Mouse (Mus musculus) left cerebral cortex, postnatal 14 days (tissue): Measurements from ENCODE around the gene Cd247. TPM values are rescaled to one million over a fixed set of nuclear protein-coding genes. Genes with fewer than 3 reads are reported as not detected.
A peak's percentile ranks its signal among the peaks of the same experiment; 100 is the strongest.

Experiments
- DNase-seq, 2 experiments: peaks; one replicate each; pipeline ENCODE4 v3.0.0; 2021 to 2022; ENCODE audit warnings: low spot score in 2 of 2, mixed read lengths in 1 of 2
- intact Hi-C: fragments of 180-260 bp; cut with DNase I; formaldehyde crosslinking; loops from one replicate; pipeline ENCODE4 v1.15.1; 2025
- total RNA-seq, 2 experiments: library from RNA; stranded (reverse); gene quantifications; 2 replicates each; pipeline ENCODE4 v1.2.3; 2021

Gene Cd247
- total RNA-seq, 2 experiments from 2014 or later: not detected

DNA sequence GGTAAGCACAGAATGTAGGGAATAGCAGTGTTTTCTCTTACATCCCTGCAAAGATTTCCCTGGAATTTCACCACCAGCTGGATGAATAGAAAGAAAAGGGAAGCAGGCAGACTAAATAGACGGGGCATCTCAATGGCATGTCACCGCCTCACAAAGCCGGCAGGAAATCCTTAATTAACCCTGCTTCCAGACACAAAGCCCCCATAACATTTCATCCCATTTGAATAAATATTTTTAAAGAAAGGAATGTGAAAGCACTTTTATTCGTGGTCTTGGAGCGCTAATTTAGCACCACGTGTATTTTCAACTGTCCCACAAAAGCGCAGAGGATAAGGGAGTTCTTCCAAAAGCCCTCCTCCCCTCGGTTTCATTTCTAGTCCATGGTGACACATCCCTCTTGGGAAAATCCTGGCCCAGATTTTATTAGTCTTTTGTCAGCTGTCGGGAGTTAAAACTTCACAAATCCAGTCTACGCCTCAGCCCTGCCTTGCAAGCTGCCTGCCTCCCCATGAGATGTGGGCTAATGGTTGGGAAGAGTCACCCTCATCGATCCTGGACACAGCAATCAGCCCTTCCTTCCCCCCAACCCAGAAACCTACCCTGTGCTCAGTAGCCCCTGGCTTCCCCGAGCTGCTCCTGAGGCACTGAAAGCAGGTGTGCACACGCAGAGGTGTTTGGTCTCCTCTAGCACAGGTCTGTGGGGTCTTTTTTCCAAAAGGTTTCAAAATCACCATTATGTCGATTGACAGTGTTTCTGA, 26.2 kb downstream of the Cd247 start:
- intact Hi-C loops: no loop called here
- no peak for DNase-seq

DNA sequence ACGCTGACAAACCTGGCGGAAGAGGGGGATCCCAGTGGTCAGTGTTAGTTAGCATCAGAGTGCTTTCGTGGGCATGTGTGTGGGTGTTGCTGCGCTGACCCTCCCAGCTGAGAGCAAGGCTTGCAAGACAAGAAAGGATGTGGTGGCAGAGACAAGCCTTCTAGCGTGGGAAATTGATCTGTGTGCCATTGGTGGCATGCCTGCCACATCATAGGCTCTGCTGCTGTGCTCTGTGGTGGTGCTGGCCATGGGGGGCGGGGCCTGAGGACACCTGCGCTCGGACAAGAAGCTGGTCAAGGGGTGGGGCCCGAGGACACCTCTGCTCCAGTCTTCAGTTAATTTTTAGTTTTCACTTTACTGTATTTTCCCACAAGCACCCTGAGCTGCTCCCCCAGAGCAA, 27.9 kb downstream of the Cd247 start:
- DNase-seq: no peak
- intact Hi-C loops: no loop called here

DNA sequence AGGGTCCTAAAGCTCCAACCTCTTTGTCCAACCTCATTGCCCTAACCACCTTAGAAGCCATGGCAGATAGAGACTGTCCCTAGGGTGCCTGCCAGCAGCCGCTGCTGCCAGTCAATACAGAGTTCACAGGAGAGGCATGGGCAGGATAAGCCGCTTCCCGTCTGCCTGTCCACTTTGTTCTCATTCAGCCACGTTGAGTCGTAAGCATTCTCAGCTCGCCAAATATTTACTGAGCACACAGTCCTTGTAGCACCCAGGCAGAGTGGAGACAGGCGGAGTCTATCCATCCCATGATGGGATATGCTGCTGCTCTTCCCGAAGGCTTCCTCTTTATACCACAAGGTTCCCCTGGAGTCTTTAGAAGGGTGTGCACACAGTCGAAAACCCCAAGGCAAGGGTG, 28.8 kb downstream of the Cd247 start:
- intact Hi-C loops: no loop called here
- no peak for DNase-seq

DNA sequence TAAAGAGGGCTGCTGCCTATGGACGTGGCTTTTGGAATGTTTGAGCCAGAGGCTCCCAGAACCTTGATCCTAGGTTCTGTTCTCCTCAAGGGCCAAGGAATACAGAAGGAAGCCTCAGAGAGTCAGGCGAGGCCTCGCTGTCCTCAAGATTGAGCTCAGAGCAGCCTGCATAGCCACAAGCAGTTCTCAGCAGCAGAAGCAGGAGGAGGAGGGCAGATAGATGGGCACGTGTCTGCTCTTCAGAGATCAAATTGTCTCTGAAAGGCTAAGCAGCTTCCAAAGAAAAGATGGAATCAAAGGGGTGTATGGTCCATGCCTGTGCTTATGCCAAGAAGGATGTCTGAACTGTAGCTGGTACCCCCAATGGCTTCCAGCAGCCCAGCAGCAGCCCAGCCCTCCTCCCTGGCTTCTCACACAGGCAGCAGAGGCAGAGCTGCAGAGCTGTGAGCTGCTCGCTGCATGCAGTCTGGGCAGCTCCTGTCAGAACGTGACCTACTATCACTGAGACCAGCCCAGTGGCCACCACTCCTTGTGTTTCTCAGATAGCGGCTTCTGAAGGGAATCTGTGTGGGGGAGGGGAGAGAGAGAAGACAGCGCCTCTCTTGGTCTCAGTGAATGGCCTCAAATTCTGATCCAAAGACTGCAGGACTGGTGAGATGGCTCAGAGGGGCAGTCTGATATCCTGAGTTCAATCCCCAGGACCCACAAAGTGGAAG, 29.8 kb downstream of the Cd247 start:
- DNase-seq: no peak
- intact Hi-C loops: no loop called here

DNA sequence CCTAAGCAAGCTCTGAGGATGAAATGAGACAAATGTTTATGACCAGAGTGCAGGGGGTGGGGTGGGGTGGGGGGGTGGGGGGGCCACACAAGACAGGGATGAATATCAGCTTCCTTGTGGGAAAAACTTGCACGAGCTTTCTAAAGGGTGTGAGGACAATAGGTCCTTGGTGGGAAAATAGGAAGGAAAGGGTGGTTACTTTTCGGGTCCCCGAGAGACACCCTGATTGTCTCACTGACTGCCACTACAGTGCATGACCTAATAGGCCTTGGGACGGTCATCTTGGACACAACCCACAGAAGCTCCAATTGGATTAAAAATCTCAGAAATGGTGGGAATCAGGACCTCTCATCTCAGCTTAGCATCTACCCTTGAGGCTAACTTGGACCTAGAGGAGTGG, 30.7 kb downstream of the Cd247 start:
- intact Hi-C loops: no loop called here
- DNase-seq: no peak

DNA sequence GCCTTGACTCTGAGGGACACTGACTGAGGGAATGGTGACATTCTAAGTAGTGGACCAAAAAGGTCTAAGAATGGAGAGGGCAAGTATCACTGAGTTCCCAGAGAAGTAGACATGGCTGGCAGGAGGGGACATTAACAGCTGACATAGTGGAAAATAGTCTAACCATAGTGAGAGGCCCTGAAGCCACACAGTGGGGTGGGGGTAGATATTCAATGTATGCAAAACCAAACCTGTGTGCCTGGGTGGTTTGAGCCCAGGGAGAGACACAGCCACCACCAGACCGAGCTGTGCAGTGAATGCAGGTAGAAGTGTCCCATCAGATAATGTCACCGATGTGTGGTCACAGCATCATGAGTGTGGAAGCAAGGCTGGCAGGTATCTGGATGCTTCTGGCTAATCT, 33.5 kb downstream of the Cd247 start:
- intact Hi-C loops: no loop called here
- no peak for DNase-seq

DNA sequence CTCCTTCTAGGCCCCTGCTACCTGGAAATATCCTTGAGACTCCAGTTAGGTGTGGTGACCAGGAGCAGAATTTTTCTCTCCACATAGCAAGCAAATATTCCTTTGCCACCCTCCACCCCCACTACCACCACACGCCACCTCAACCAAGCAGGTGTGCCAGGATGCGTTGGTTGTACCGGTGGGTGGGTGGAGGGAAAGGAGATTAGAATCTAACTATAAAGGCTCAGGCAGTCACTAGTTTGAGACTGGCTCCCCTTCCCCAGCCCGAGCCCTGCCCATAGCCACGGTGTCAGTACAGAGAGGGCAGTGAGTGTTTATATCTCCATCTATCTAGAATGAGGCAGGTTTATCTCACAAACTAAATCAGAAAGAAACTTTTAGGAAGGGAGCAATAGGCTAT, 39.7 kb downstream of the Cd247 start:
- DNase-seq: no peak
- intact Hi-C loops: no loop called here

DNA sequence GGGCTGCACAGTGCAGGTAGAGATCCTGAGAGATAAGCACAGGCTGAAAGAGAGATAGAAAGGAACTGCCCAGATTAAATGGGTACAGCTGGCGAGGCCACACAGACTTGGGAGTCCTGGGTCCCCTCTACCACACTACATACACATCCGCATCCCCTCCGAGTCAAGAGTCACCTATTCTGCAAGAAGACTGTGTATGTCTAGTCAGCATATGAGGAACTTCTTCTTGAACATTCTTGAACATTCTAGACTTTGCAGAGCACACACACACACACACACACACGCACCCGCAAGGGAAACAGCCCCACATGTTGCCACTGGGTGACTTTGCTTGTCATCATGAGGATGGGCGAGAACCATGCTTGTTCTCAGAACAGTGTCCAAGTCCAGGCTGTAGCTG, 40.1 kb downstream of the Cd247 start:
- no peak for DNase-seq
- intact Hi-C loops: no loop called here

DNA sequence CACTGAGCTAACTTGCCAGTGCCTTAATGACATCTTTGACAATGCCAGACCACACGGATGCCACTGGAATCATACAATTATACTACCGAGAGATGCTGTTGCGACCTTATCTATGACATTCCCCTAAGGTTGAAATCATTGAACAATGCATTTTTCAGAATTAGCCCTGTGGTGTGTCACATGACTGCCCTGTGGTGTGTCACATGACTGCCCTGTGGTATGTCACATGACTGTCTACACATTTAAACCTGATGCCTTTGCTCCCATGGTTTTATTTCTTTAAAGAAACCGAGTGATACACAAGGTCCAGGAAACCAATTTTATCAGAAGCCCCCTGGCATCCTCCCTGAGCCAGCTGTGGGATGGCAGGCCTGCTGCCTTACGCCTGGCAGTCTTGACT, 41.4 kb downstream of the Cd247 start:
- intact Hi-C loops: no loop called here
- no peak for DNase-seq

DNA sequence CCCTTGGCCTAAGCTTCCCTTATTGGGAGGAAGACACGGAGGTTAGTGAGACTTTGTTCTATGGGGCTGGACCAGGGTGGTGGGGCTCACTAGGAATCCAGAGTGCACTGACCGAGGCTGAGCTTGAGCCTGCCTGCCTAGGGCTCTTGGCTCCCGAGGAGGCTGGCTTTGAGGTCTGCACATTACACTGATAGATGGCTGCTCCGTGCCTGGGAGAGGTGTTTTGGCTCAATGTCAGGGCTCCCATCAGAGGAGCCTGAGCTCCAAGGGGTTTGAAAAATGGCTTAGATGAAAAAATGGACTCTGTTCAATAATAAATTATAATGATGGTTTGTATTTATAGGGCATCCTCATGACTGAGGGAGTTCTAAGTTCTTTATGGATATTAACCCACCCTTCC, 44.8 kb downstream of the Cd247 start:
- no peak for DNase-seq
- intact Hi-C loops: no loop called here

DNA sequence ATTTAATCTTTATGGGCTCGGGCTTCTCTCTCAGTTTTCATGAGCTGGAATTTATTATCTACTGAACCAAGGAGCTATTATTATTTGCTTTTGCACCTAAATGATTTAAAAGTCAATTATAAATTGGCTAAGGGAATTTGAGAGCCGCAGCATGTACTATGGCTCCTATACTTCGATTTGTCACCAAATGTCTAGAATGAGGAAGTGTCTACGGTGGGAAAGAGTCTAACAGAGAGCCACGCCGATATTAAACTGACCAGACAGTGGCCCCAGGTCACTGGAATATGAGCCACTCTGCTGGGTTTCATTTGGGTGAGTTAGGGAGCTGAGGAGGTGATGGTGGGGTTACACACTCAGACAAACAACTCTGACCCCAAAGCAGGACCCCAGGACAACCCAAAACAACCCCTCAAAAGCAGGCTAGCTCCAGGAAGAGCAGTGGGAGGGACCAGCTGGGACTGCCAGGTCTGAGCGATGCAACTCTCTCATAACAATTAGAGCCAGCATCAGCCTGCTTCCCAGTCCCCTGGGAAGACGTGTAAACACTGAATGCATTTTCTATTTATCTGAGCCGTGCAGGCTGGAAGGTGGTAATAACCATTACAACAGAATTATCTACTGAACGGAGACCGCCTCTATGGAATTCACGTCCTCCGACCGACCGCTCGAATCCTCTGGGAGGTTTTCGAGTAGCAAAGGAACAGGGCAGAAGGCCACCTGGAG, 45.6 kb downstream of the Cd247 start:
- DNase-seq: no peak
- intact Hi-C loops: no loop called here

DNA sequence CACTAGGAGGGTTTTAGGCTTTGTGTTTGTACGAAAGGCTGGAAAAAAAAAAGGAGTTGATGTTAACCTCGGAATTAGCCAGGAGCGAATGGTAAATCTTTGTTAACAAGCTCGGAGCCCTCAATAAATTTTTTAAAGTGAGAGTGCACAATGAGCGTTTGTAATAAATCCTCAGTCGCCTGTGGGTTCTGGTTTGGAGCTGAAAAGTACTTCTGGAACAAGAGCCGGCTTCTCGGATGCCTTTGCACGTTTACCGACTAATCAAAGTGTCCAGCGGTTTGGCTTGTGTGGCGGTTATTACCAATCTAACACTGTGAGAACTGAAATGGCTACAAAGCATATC, 46.1 kb downstream of the Cd247 start:
- DNase-seq: no peak
- intact Hi-C loops: no loop called here

DNA sequence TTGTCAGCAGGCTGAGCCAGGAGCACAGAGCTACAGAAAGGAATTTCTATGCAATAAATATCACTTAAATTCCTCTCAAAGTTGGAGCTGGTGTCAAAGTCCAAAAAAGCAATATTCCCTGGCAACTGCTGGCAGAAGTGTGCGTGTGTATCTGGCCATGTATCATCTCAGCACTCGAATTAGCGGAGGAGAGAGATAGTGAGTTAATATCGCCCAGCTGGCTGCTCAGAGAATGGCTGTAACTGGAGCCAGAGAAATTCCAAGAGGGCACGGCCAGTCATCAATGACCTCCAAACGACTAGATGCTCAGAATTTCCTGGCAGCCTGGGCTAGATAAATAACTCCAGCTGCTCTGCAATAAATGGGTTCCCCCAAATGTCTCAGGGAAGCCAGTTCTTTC, 48.0 kb downstream of the Cd247 start:
- DNase-seq: no peak
- intact Hi-C loops: no loop called here

DNA sequence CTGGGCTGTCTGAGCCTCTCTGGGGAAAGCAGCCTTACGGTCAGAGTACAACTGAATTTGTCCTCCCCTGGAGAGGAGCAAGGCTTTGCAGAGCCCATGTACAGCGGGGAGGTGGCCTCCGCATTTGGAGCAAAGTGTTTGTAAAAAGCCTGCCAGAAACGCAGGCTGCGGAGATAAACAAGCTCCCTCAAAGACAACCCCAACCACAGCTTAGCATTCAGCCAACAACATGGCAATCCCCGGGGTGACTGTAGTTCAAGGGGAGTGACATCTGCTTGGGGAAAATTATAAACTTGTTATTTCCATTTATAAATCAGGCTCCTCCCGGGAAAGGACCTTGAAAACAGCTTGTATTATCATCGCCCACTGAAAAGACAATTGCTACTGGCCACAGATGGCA, 49.1 kb downstream of the Cd247 start:
- no peak for DNase-seq
- intact Hi-C loops: no loop called here

DNA sequence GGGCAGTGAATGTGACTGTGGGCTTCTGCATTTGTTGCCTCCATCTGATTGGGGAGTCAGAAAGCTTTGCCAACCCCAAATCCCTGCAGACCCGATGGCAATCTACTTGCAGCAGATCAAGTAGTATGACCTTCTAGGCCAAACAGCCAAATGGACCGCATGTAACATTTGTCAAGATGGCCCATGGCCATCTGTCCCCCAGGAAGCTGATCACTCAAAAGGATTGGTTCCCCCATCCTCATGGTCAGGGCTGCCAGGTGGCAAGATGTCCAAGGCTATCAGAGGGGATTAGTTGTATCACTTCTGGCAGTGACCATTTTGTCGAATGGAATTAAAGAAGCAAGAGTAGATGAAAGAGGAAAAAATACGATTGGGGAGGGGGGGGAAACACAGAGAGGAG, 50.7 kb downstream of the Cd247 start:
- intact Hi-C loops: no loop called here
- no peak for DNase-seq

DNA sequence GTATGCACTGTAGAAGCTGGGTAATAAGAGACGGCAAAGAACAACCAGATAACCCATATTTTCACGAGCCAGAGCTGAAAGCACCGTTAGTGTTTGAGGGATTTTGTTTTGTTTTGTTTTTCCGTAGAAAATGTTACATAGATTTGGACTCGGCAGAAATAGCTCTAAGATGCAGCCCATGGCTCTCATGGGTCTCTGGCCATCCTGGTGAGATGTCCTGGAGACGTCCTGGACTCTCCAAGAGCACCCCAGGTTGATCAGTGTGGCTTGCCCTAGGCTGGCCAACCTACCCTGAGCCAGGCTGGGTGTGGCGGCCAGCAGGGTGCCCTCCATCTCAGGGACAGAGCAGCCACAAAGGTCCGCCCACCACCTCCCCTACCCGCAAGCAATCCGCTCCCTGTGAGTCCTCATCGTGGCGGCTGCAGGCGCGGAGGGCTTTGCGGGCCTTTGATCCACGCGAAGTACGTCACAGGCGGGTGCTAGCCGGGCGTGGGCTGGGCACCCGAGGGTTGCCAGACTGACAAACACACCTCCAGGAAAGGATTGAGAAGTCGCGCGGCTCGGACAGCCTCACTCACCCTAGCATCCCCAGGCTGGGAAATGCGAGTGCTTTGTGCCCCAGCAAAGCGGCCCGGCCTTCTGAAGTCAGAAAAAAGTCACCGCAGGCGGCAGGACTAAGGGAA, 52.2 kb downstream of the Cd247 start:
- intact Hi-C loops: no loop called here
- no peak for DNase-seq

DNA sequence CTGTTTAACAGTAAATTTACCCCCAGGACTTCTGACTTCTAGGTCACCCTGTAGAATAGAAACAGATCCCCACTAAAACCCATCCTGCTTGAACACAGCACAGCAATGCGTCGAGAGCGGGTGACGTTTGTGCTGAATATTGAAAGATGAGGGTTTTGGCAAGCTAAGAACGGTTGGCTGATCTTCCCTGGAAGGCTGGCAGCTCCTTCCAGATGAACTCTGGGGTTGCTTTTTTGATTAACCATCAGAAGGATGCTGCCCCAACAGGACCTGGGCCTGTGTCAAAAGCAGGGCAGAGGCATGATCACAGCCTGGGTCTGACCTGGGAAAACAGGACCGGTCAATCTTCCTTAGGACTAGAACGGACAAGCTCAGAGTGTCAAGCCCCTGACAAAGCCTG, 53.7 kb downstream of the Cd247 start:
- no peak for DNase-seq
- intact Hi-C loops: no loop called here

DNA sequence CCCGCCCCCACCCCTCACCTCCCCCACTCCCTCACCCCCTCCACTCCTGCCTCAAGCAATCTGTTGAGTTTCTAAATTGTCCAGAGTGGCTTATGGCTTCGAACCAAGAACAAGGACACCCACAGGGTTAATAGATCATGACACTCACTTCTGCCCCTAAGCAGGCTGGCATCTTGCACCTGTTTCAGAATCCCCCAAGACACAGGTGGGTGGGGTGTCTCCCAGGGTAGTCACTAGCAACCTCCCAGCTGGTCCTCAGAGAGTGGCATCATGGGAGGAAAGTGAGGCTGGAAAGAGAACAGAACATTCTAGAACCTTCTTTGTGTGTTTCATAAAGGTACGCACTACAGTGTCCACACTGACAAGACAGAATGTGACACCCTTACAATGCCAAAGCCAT, 55.1 kb downstream of the Cd247 start:
- intact Hi-C loops: no loop called here
- DNase-seq: peak in 1 of 2 experiments; percentile 37

DNA sequence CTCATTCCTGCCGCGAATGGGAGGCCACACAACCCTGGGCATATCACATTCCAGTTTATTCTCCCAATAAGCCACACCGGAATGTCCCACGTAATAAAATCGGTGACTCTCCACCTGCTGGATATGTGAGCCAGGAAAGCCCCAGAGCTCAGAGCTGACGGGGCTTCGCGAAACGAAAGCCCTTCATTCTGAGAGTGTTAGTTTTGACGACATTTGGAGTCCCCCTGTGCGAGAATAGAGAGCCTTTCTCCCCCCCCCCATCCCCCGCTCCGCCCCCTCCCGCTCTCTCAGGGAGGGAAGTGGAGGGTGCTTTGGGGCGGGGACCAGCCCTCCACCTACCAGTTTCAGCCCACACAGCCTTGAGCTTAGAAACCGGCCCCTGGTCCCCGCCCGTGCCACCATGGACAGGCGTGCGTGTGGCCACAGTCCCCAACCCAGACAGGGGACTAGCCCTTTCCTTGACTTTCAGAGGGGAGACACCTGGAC, 56.0 kb downstream of the Cd247 start:
- DNase-seq: no peak
- intact Hi-C loops: no loop called here

DNA sequence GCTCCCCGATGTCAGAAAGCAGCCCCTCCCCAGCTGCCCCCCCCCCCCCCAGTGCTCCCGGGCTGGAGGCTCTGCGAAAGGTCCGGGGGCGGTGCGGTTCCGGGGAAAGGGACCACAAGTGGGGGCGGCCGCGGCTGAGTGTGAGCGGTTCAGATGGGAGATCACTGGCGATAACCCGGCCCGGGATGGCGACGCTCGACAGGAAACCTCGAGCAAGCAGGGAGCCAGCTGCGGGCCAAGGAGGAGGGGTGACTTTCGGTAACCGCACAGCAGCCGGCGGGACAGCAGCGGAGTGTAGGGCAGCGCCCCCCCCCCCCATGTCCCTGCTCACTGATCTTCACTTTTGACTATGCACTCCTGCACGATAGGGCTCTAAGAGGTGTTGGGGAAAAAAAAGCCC, 56.5 kb downstream of the Cd247 start:
- DNase-seq: no peak
- intact Hi-C loops: no loop called here
